Mouse (Mus musculus) ovary, adult 18-20 months (tissue): Measurements from ENCODE around the gene Zbtb16.

ENCODE experiments used
- DNase-seq: peaks from one replicate; pipeline ENCODE4 v3.0.0; 2022; ENCODE audit warnings: low spot score, mixed read lengths

Zbtb16 gene

GRCm38 (mm10) chr9:48835631-48836565 lies at the start of gene Zbtb16:
Zbtb16 (minus strand) TSS chr9:48836222.
- DNase-seq: peak; percentile 81

- no peak for DNase-seq
Measured at GRCm38 (mm10) chr9:48872896-48873295, 36.9 kb upstream of the Zbtb16 start.

- no peak for DNase-seq
Measured at GRCm38 (mm10) chr9:48866523-48867121, 30.6 kb upstream of the Zbtb16 start.

DNA sequence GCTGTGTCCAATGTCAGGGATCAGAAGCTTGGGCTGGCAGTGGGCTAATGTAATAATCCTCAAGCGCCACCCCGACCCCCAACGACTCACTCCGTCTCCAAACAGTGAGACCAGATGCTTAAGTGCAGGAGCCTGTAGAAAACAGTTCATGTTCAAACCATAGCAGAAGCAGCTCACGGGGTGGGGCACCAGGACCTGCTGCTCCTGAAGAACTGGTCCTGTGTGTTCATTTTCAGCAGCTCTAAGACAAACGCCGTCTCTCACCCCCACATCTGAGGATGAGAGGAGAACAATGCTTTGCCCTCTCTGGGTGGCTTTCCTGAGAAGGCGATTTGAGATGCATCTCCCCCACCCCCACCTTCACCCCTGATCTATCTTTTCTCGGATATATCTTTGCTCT lies 29.2 kb upstream of the Zbtb16 start:
- DNase-seq: no peak

DNA sequence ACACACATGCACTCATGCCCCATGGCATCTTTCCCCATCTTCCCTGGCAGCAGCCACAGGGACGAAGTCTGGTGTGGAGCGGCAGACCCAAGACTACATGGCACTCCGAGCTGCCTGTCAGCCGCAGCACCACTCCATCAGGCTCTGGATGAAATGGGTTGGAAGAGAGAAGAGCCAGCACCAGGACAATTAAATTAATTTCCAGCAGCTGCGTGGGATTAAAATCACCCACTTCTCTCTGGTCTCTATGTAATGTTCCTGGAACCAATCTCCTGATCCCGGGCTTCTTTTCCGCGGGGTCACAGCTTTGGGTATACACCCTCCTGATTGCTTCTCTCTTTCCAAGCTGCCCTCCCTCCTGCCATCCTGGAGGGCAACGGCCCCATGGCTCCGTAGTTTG lies 25.5 kb upstream of the Zbtb16 start:
- DNase-seq: no peak

DNA sequence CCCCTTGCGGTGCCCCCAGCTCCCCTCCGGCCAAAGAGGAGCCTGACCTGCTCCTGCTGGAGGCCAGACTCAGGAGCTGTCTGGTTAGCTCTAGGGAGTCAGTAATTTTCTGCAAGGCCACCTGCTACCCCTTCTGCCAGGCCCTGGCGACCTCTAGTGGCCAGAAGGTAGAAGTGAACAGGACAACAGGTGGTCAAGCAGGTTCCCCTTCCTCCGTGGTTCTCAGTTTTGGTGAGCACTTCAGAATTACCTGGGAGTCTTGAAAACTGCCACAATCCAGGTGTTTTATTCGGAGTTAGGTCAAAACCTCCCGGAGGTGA lies 24.5 kb upstream of the Zbtb16 start:
- peak; percentile 53 for DNase-seq

GRCm38 (mm10) chr9:48859828-48860525 lies 24.0 kb upstream of the Zbtb16 start:
- no peak for DNase-seq

DNA sequence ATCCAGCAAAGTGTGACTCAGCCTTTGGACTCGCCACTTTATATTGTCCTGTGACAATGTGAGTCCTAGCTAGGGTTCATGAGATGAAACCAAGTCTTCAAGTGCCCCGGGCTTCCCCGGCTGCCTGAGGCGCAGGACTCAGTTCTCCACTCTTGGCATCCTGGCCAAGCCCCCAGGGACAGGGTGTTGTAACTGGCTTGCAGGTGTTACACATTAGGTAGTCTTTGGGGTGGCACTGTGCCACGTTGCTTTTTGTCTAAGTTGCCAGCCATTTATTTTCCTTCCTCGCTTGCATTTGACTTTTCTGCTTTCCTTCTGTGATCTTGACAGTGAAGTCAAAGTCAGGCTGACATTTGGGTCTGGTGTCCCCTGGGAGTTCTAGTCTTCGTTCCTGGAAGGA lies 21.9 kb upstream of the Zbtb16 start:
- DNase-seq: no peak

DNA sequence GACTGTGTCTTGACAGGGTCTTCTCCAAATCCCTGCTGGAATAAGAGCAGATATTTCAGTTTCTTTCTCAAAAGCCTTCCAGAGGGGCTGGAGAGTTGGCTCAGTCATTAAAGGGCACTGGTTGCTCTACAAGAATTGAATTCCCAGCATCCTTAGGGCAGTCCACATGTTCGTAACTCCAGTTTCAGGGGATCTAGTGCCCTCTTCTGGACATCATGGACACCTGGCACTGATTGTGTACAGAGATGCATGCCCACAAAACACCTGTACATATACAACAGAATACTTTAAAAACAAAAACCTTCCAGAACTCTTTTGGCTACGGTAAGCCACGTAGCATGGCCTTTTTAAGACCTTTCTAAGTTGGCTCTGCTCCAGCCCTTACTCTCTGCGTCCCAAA lies 20.2 kb upstream of the Zbtb16 start:
- no peak for DNase-seq

GRCm38 (mm10) chr9:48849531-48849930 lies 13.5 kb upstream of the Zbtb16 start:
- DNase-seq: no peak

GRCm38 (mm10) chr9:48839568-48839967 lies 3.5 kb upstream of the Zbtb16 start:
- DNase-seq: no peak

GRCm38 (mm10) chr9:48838346-48838745 lies 2.3 kb upstream of the Zbtb16 start:
- no peak for DNase-seq

- no peak for DNase-seq
Measured at GRCm38 (mm10) chr9:48837181-48837580, 1.2 kb upstream of the Zbtb16 start.

DNA sequence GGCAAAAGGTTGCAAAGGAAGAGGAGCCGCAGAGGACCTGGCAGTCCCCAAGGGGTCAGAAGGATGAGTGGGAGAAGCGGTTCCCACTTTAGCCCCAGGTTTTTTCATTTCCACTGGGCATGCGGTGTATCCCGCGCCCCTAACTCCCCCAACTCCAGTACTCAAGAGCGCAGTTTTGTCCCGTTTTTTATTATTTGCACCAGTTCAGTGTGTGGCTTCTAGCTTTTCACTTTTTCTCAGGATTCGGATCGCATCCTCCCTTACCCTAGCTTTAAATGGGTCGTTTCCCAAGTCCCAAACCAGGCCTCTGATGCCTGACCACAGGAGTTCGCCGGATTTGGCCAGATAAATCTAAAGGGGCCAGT lies 526 bp upstream of the Zbtb16 start:
- no peak for DNase-seq

GRCm38 (mm10) chr9:48834541-48835411 lies 1.2 kb downstream of the Zbtb16 start:
- DNase-seq: no peak

DNA sequence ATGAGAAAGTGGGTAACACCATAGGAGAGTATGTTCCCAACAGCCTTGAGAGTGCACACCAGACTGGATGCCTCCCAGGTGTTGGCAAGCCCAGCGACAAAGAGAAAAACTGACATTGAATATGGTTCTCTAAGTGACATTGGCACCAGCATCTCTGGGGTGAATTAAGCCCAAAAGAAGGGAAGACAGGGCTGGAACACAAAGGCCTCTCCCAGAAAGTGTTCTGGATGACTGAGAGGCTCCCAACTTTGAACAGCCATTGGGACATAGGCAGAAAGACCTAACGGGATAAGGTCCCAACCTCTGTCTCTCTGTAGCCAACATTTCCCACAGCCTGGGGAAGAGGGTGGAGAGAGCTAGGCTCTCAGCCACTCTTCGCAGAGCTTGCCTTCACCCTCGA lies 2.0 kb downstream of the Zbtb16 start:
- no peak for DNase-seq

- DNase-seq: no peak
Measured at GRCm38 (mm10) chr9:48833493-48833892, 2.5 kb downstream of the Zbtb16 start.

GRCm38 (mm10) chr9:48832473-48833100 lies 3.4 kb downstream of the Zbtb16 start:
- no peak for DNase-seq

GRCm38 (mm10) chr9:48831560-48832460 lies 4.2 kb downstream of the Zbtb16 start:
- DNase-seq: no peak

DNA sequence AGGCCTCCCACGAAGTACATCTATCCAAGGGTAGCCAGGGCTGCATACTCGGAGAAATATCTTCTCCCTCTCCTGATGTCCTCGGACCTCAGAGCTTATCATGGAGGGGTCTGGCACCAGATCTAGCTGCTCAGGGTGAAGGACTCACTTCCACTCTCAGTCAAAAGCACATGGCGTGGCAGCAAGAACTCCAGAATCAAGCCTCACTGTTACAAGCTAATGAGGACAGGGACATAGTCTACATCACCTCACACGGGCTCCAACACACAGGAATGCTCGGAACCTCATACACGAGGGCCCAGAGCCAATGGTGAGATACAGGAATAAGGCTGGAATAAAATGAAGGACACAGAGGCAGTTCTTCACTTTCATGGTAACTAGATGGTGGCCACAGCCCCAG lies 7.2 kb downstream of the Zbtb16 start:
- no peak for DNase-seq
